Mouse (Mus musculus): Measurements from ENCODE around the gene Abhd14b.

DNA sequence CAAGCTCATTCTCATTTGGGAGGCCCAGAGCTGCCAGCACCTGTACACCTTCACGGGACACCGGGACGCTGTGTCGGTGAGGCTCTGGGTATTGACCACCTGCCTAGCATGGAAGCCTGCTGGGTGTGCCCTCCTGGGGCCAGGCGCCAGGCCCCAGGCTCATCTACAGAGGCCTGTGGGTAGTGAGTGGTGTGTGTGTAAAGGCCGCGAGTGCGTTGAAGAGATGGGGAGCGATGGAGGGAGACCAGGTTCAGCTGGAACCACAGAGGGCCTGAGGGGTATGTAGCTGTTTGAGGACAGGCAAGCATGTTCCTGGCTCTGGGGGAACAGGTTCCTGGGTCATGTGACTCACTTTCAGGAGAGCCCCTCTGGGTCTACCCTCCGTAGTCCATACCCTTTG lies 35.9 kb downstream of the Abhd14b start:
- no peak for TF ChIP-seq POLR2A (IDR thresholded peaks at IDR 0.05; ENCODE audit: borderline replicate concordance, extremely low read depth, insufficient read depth, insufficient read length, poor library complexity, severe bottlenecking)
- TF ChIP-seq CTCF (IDR thresholded peaks at IDR 0.05; ENCODE audit: borderline replicate concordance, extremely low read depth, insufficient read depth, insufficient read length) = no peak

Measured in brain, embryonic 14.5 days (tissue).